Mouse (Mus musculus) cerebellum, postnatal 4 days (tissue): Measurements from ENCODE around the gene Vil1.

Experiments used
- DNase-seq, 2 experiments: peaks; one replicate each; pipeline ENCODE4 v3.0.0; 2022; ENCODE audit warnings: low spot score in 2 of 2, mixed read lengths in 1 of 2

Vil1 gene

GRCm38 (mm10) chr1:74411753-74412325, 2.7 kb downstream of the Vil1 start:
- DNase-seq, result no peak

GRCm38 (mm10) chr1:74412711-74413110, 3.5 kb downstream of the Vil1 start:
- no peak for DNase-seq

- no peak for DNase-seq
These were observed 6.0 kb downstream of the Vil1 start for GRCm38 (mm10) chr1:74415143-74415542.

- DNase-seq, result no peak
These were observed 9.7 kb downstream of the Vil1 start for GRCm38 (mm10) chr1:74418747-74419439.

GRCm38 (mm10) chr1:74419440-74419794, 10.2 kb downstream of the Vil1 start:
- no peak for DNase-seq

- no peak for DNase-seq
These were observed 14.0 kb downstream of the Vil1 start for GRCm38 (mm10) chr1:74423147-74423546.

GRCm38 (mm10) chr1:74425845-74426244, 16.7 kb downstream of the Vil1 start:
- no peak for DNase-seq

GRCm38 (mm10) chr1:74433220-74433619, 24.0 kb downstream of the Vil1 start:
- no peak for DNase-seq

GRCm38 (mm10) chr1:74434596-74434995, 25.4 kb downstream of the Vil1 start:
- no peak for DNase-seq

- no peak for DNase-seq
These were observed 26.4 kb downstream of the Vil1 start for GRCm38 (mm10) chr1:74435563-74435962.

GRCm38 (mm10) chr1:74437702-74438427, 28.7 kb downstream of the Vil1 start:
- no peak for DNase-seq

- DNase-seq, result no peak
These were observed 30.1 kb downstream of the Vil1 start for GRCm38 (mm10) chr1:74439166-74439876.

- no peak for DNase-seq
These were observed 35.4 kb downstream of the Vil1 start for GRCm38 (mm10) chr1:74444538-74444937.

GRCm38 (mm10) chr1:74452611-74453045, 43.5 kb downstream of the Vil1 start:
- DNase-seq, result no peak

GRCm38 (mm10) chr1:74460273-74460672, 51.1 kb downstream of the Vil1 start:
- peak in 1 of 2 experiments; percentile 29 for DNase-seq
